Mouse (Mus musculus): ENCODE results near the gene Rd3l.
"Not testable (repeated sequence)": the region's sequence is repeated elsewhere in the genome, so short reads cannot be mapped to it uniquely, and the experiment has no call there.

Rd3l gene

GRCm38 (mm10) chr12:111966683-111967173, 14.4 kb downstream of the Rd3l start, which contains the start of gene Atp5mpl:
TSS of gene Atp5mpl (minus strand) at chr12:111966977.
- in situ Hi-C loops (cut with MboI, MseI): loop anchor here (10.0 kb wide), 1 partner anchor 1522 kb away; the partner anchor contains the start of gene Ppp2r5c

- in situ Hi-C loops (cut with MboI, MseI): loop anchor here (10.0 kb wide), 1 partner anchor 1519 kb away; the partner anchor contains the start of gene Ppp2r5c
Measured at GRCm38 (mm10) chr12:111963339-111963738, 17.8 kb downstream of the Rd3l start.

GRCm38 (mm10) chr12:111958101-111958865, 22.8 kb downstream of the Rd3l start:
- in situ Hi-C loops (cut with MboI, MseI): loop anchor here (5.0 to 10.0 kb wide), 2 partner anchors 81 to 953 kb away; no protein-coding TSS in a partner anchor

- in situ Hi-C loops (cut with MboI, MseI): loop anchor here (5.0 to 10.0 kb wide), 2 partner anchors 79 to 951 kb away; no protein-coding TSS in a partner anchor
Measured at GRCm38 (mm10) chr12:111956173-111956572, 24.9 kb downstream of the Rd3l start.

GRCm38 (mm10) chr12:111951701-111952100, 29.4 kb downstream of the Rd3l start:
- in situ Hi-C loops (cut with MboI, MseI): loop anchor here (10.0 kb wide), 1 partner anchor 947 kb away; no protein-coding TSS in a partner anchor

- in situ Hi-C loops (cut with MboI, MseI): loop anchor here (10.0 kb wide), 1 partner anchor 946 kb away; no protein-coding TSS in a partner anchor
Measured at GRCm38 (mm10) chr12:111950486-111950885, 30.6 kb downstream of the Rd3l start.

GRCm38 (mm10) chr12:111946716-111947115, 34.4 kb downstream of the Rd3l start:
- in situ Hi-C loops (cut with MboI, MseI): no loop called here

- in situ Hi-C loops (cut with MboI, MseI): not testable (repeated sequence)
Measured at GRCm38 (mm10) chr12:111945765-111946655, 35.1 kb downstream of the Rd3l start.

GRCm38 (mm10) chr12:111945115-111945514, 36.0 kb downstream of the Rd3l start:
- in situ Hi-C loops (cut with MboI, MseI): no loop called here

GRCm38 (mm10) chr12:111944065-111944987, 36.8 kb downstream of the Rd3l start:
- in situ Hi-C loops (cut with MboI, MseI): not testable (repeated sequence)

GRCm38 (mm10) chr12:111943421-111944064, 37.6 kb downstream of the Rd3l start:
- in situ Hi-C loops (cut with MboI, MseI): no loop called here

GRCm38 (mm10) chr12:111938623-111939177, 42.4 kb downstream of the Rd3l start:
- in situ Hi-C loops (cut with MboI, MseI): no loop called here

GRCm38 (mm10) chr12:111936706-111937550, 44.2 kb downstream of the Rd3l start:
- in situ Hi-C loops (cut with MboI, MseI): no loop called here

GRCm38 (mm10) chr12:111933971-111934370, 47.1 kb downstream of the Rd3l start:
- in situ Hi-C loops (cut with MboI, MseI): no loop called here

GRCm38 (mm10) chr12:111933032-111933704, 47.9 kb downstream of the Rd3l start:
- in situ Hi-C loops (cut with MboI, MseI): no loop called here

GRCm38 (mm10) chr12:111932513-111932912, 48.6 kb downstream of the Rd3l start:
- in situ Hi-C loops (cut with MboI, MseI): no loop called here

- in situ Hi-C loops (cut with MboI, MseI): no loop called here
Measured at GRCm38 (mm10) chr12:111931411-111932025, 49.6 kb downstream of the Rd3l start.
